Mouse (Mus musculus) mouse embryonic stem cell (cell line): ENCODE results near the gene Anp32e.

Source experiments
- in situ Hi-C, 2 experiments: fragments of 300-500 bp; cut with MboI; formaldehyde crosslinking; loops; 1 replicate in 1 of 2; 3 replicates in 1 of 2; pipeline ENCODE4 v1.14.3; 2019 to 2020; ENCODE audit warnings: low sequenced_read_pairs in 2 of 2, low pct_unique_long_range_greater_than_20kb in 1 of 2, mixed read lengths in 1 of 2; ENCODE audit not compliant: unreplicated experiment in 1 of 2

Gene Anp32e

GRCm38 (mm10) chr3:95963230-95963629, 34.2 kb downstream of the Anp32e start:
- in situ Hi-C loops: loop anchor here in 1 of 2 experiments (5.0 kb wide), 1 partner anchor 94 kb away; the partner anchor contains the start of gene Vps45

GRCm38 (mm10) chr3:95963681-95964080, 34.6 kb downstream of the Anp32e start:
- in situ Hi-C loops: loop anchor here in 1 of 2 experiments (5.0 kb wide), 1 partner anchor 94 kb away; the partner anchor contains the start of gene Vps45

- in situ Hi-C loops: no loop called here
Measured at GRCm38 (mm10) chr3:95965518-95966451, 36.7 kb downstream of the Anp32e start.

GRCm38 (mm10) chr3:95969277-95969676, 40.2 kb downstream of the Anp32e start:
- in situ Hi-C loops: no loop called here

GRCm38 (mm10) chr3:95970661-95971060, 41.6 kb downstream of the Anp32e start:
- in situ Hi-C loops: loop anchor here in 1 of 2 experiments (10.0 kb wide), 1 partner anchor 84 kb away; the partner anchor contains the start of gene Vps45

GRCm38 (mm10) chr3:95972251-95972872, 43.3 kb downstream of the Anp32e start:
- in situ Hi-C loops: loop anchor here in 1 of 2 experiments (10.0 kb wide), 1 partner anchor 82 kb away; the partner anchor contains the start of gene Vps45

- in situ Hi-C loops: loop anchor here in 1 of 2 experiments (10.0 kb wide), 1 partner anchor 82 kb away; the partner anchor contains the start of gene Vps45
Measured at GRCm38 (mm10) chr3:95972873-95973634, 44.0 kb downstream of the Anp32e start.

GRCm38 (mm10) chr3:95977079-95977478, 48.0 kb downstream of the Anp32e start:
- in situ Hi-C loops: loop anchor here in 1 of 2 experiments (10.0 kb wide), 1 partner anchor 78 kb away; the partner anchor contains the start of gene Vps45

- in situ Hi-C loops: loop anchor here in 1 of 2 experiments (10.0 kb wide), 1 partner anchor 77 kb away; the partner anchor contains the start of gene Vps45
Measured at GRCm38 (mm10) chr3:95977587-95977986, 48.5 kb downstream of the Anp32e start.

- in situ Hi-C loops: loop anchor here in 1 of 2 experiments (10.0 kb wide), 1 partner anchor 77 kb away; the partner anchor contains the start of gene Vps45
Measured at GRCm38 (mm10) chr3:95978265-95978664, 49.2 kb downstream of the Anp32e start.

- in situ Hi-C loops: no loop called here
Measured at GRCm38 (mm10) chr3:95980276-95980970, 51.4 kb downstream of the Anp32e start.

GRCm38 (mm10) chr3:95982129-95982528, 53.1 kb downstream of the Anp32e start:
- in situ Hi-C loops: no loop called here

- in situ Hi-C loops: no loop called here
Measured at GRCm38 (mm10) chr3:95985209-95986000, 56.4 kb downstream of the Anp32e start.

- in situ Hi-C loops: no loop called here
Measured at GRCm38 (mm10) chr3:95986001-95986622, 57.1 kb downstream of the Anp32e start.

- in situ Hi-C loops: no loop called here
Measured at GRCm38 (mm10) chr3:95986984-95987383, 57.9 kb downstream of the Anp32e start.

GRCm38 (mm10) chr3:95987386-95988110, 58.5 kb downstream of the Anp32e start:
- in situ Hi-C loops: no loop called here
